Mouse (Mus musculus): ENCODE measurements around the gene Rabep1.
A peak's percentile ranks its signal among the peaks of the same experiment; 100 is the strongest.
"Not testable (repeated sequence)": the region's sequence is repeated elsewhere in the genome, so short reads cannot be mapped to it uniquely, and the experiment has no call there.

Gene Rabep1

GRCm38 (mm10) chr11:70891616-70892015, 47.0 kb downstream of the Rabep1 start:
- DNase-seq (ENCODE audit: low read depth, low spot score): no peak

- DNase-seq (ENCODE audit: low read depth, low spot score): peak; percentile 88
Measured at GRCm38 (mm10) chr11:70897680-70898079, 53.1 kb downstream of the Rabep1 start.

GRCm38 (mm10) chr11:70898182-70898581, 53.6 kb downstream of the Rabep1 start:
- DNase-seq (ENCODE audit: low read depth, low spot score): not testable (repeated sequence)

- DNase-seq (ENCODE audit: low read depth, low spot score): peak; percentile 17
Measured at GRCm38 (mm10) chr11:70906681-70907080, 62.1 kb downstream of the Rabep1 start.

GRCm38 (mm10) chr11:70911323-70911722, 66.7 kb downstream of the Rabep1 start:
- peak; percentile 41 for DNase-seq (ENCODE audit: low read depth, low spot score)

- DNase-seq (ENCODE audit: low read depth, low spot score): no peak
Measured at GRCm38 (mm10) chr11:70911920-70912319, 67.3 kb downstream of the Rabep1 start.

- no peak for DNase-seq (ENCODE audit: low read depth, low spot score)
Measured at GRCm38 (mm10) chr11:70917896-70918295, 73.3 kb downstream of the Rabep1 start.

GRCm38 (mm10) chr11:70919524-70919923, 74.9 kb downstream of the Rabep1 start:
- no peak for DNase-seq (ENCODE audit: low read depth, low spot score)

GRCm38 (mm10) chr11:70931461-70931860, 86.9 kb downstream of the Rabep1 start:
- DNase-seq (ENCODE audit: low read depth, low spot score): no peak

GRCm38 (mm10) chr11:70935316-70935715, 90.7 kb downstream of the Rabep1 start:
- DNase-seq (ENCODE audit: low read depth, low spot score): no peak

GRCm38 (mm10) chr11:70942596-70942995, 98.0 kb downstream of the Rabep1 start:
- no peak for DNase-seq (ENCODE audit: low read depth, low spot score)

GRCm38 (mm10) chr11:70943651-70944050, 99.1 kb downstream of the Rabep1 start:
- DNase-seq (ENCODE audit: low read depth, low spot score): no peak

- no peak for DNase-seq (ENCODE audit: low read depth, low spot score)
Measured at GRCm38 (mm10) chr11:70944935-70945817, 100.6 kb downstream of the Rabep1 start.

GRCm38 (mm10) chr11:70954711-70955110, 110.1 kb downstream of the Rabep1 start:
- no peak for DNase-seq (ENCODE audit: low read depth, low spot score)

- DNase-seq (ENCODE audit: low read depth, low spot score): no peak
Measured at GRCm38 (mm10) chr11:70960786-70961554, 116.4 kb downstream of the Rabep1 start.

GRCm38 (mm10) chr11:70964222-70964907, 119.8 kb downstream of the Rabep1 start:
- DNase-seq (ENCODE audit: low read depth, low spot score): no peak

- DNase-seq (ENCODE audit: low read depth, low spot score): no peak
Measured at GRCm38 (mm10) chr11:70969271-70969794, 124.8 kb downstream of the Rabep1 start.

GRCm38 (mm10) chr11:70969821-70970559, 125.4 kb downstream of the Rabep1 start, which contains the start of the genes Nup88 and Rpain:
Gene Nup88 (minus strand): TSS chr11:70969973.
Gene Rpain (plus strand): TSS chr11:70970213.
- DNase-seq (ENCODE audit: low read depth, low spot score): peak; percentile 95

GRCm38 (mm10) chr11:70970560-70971540, 126.3 kb downstream of the Rabep1 start:
- DNase-seq (ENCODE audit: low read depth, low spot score): peak; percentile 27

GRCm38 (mm10) chr11:70972586-70972985, 128.0 kb downstream of the Rabep1 start:
- no peak for DNase-seq (ENCODE audit: low read depth, low spot score)

Measured in A20 (cell line).